Mouse (Mus musculus): ENCODE measurements around the gene Tubb2a.

Gene Tubb2a

DNA sequence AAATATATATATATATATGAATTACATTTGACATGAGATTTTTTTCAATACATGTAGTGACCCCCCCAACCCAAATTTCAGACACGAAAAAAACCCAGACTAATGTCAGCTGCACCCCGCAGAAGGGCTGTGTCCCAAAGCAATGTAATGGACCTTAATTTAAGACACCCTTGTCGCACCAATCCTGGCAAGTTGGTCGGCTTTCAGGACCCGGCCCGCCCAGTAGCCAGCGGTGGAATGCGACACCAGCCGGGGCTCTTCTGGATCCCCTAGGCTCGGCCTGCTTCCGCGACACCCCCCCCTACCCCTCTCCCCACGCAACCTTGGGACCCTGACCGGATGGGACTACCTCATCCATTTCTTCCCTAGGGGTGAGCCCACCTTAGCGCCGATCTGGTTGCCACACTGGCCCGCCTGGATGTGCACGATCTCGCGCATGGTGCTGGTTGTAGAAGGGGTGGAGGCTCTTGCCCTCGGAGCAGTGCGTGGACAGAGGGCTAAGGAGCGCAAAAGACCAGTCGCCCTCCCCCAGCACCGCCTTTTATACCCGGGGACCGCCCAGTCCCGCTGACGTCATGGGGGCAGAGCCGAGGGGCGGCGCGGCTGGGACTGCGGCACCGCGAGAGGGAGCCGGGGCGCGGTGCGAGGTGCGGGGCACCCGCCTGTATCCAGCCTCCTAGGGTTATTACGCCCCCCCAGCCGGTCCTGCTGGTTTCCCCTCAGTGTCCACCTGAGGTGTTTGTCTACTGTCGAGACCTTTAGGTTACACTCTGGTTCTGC lies at the start of gene Tubb2a:
Gene Tubb2a, minus strand, starts transcription at position 516 of the 780 bp plus-strand sequence.
- DNase-seq = peak; percentile 96

- DNase-seq = peak; percentile 53
Observed at GRCm38 (mm10) chr13:34125711-34126110, 47.9 kb upstream of the Tubb2a start.

- no peak for DNase-seq
Observed at GRCm38 (mm10) chr13:34120536-34120935, 42.7 kb upstream of the Tubb2a start.

DNA sequence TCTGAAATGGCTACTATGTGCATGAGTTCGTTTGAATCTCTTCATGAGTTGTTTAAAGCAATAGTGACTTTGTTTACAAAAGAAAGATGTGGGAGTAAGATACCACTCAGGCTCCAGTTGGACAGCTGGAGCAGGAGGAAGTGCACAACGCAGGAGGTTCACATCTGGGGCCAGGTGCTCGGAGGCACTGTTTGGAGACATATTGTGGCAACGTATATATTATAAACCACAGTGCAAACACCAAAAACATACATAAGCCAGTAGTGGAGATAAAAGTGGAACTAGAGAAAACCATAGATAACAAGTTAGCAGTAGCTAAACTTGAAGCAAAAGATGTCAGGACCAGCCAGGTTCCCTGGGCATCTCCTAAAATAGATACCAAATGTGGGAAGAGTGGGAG lies 41.6 kb upstream of the Tubb2a start:
- no peak for DNase-seq

GRCm38 (mm10) chr13:34118816-34119215 lies 41.0 kb upstream of the Tubb2a start:
- no peak for DNase-seq

GRCm38 (mm10) chr13:34116508-34116907 lies 38.7 kb upstream of the Tubb2a start:
- DNase-seq = no peak

DNA sequence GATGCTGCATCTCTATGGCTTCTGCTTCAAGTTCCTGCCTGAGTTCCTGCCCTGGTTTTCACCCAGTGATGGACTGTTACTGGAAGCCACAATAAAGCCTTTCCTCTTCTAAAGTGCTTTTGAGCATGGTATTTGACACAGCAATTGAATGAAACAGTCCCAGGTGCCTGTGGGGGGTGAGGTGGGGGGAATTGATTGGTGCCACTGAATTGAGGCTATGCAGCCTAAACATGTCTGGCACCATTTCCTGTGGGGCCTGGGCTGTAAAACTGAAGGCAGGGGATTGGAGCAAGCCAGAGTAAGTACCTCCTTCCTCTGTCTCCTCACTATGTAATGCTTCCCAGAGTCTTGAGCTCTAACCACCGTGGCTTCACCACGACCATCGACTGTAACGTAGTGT lies 36.8 kb upstream of the Tubb2a start:
- no peak for DNase-seq

- DNase-seq = no peak
Observed at GRCm38 (mm10) chr13:34113086-34113485, 35.3 kb upstream of the Tubb2a start.

DNA sequence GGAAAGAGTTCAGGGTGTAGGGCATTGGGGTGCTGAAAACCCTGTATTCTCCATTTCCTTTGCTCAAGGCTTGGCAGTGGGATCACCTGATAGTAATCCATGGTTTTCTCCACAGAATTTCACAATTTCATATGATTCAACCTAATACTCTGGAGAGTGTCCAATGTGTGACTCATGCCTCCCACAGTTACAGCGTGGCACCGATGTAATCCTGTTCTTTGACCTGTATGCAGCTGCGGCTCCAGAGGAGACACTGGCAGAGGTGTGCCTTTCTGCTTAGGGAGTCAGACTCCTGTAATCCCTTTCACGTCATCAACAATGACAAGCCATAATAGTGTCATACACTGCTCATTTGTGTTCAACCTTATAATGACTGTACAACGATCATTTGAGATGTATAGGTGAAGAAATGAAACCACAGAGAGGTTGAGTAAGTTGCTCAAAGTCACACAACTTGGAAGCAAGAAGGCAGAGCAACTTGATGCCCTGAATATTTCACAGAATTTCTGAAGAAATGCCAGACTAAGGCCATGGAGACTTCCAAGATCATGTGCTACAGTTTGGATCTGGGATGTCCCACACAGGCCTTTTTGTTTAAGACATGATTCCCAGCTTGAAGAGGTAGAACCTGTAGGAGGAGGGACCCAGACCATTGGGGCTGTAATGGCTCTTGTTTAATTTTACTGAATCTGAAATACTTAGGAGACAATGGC lies 34.7 kb upstream of the Tubb2a start:
- no peak for DNase-seq

- DNase-seq = no peak
Observed at GRCm38 (mm10) chr13:34111878-34112277, 34.1 kb upstream of the Tubb2a start.

GRCm38 (mm10) chr13:34111019-34111418 lies 33.2 kb upstream of the Tubb2a start:
- DNase-seq = peak; percentile 63

DNA sequence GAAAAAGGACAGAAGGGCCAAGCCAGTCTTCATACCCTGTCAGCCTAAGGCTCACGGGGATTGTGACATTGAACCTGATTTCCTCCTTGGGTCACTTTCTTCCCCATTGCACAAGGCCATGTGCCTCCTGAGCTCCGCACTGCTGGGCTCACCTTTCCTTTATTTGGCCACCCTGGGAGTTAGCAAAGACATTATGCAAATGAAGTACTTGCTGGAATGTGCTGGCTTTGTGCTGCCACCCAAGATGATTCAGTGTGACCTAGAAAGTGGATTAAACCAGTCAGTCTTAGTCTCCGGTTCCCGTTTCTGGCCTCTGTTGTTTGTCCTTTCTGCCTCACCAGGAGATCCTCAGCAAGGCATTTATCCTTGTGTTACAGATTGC lies 31.9 kb upstream of the Tubb2a start:
- peak; percentile 43 for DNase-seq

GRCm38 (mm10) chr13:34109035-34109676 lies 31.3 kb upstream of the Tubb2a start:
- DNase-seq = no peak

- DNase-seq = no peak
Observed at GRCm38 (mm10) chr13:34106999-34107398, 29.2 kb upstream of the Tubb2a start.

DNA sequence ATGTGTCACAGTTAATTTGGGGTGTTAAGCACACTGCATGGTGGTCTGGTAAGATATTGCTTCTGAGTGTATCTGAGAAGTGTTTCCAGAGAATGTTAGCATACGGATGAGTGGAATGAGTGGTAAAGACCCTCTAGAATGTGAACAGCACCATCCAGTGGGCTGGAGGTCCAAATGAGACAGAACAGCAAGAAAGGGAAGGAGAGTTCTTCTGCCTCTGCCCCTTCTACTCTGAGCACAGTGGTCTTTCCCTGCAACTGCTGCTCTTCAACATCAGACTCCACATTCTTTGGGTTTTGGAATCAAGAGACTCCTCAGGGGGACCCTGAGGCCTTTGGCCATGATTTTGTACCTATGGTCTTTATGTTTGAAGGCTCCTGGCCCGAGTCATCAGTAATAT lies 28.4 kb upstream of the Tubb2a start:
- no peak for DNase-seq

DNA sequence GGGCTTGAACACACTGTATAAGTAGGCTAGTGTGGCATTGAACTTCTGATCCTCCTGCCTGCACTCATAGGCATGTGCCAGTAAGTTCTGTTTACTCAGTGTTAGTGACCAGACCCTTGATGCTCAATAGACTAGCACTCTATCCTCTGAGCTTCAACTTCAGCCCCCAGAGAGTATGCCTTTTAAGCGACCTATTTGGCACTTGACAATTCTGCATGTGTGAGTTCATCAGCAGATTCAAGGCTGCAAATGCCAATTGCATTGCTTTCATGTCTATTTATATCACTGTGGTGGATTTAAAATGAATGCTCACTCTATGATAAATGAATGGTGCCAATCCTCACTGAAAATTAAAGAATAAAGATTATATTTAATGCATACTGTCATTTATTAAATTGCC lies 27.6 kb upstream of the Tubb2a start:
- no peak for DNase-seq

- no peak for DNase-seq
Observed at GRCm38 (mm10) chr13:34101908-34102307, 24.1 kb upstream of the Tubb2a start.

DNA sequence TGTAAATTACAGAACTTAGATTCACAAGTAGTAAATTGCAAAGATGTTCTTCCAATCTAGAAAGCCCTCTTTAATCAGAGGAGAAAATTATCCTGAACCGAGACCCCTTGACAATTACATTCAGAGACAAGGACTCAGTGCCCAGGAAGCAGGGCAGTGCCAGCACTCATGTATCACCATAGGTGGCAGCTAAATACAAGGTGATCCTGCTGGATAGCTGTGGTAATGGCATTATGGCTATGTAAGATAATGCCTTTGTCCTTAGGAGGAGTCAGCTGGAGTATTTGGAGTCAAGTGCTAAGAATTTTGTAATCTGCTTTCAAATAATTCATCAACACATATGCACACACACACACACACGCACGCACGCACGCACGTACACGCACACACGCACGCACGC lies 23.4 kb upstream of the Tubb2a start:
- no peak for DNase-seq

- DNase-seq = no peak
Observed at GRCm38 (mm10) chr13:34100733-34101132, 22.9 kb upstream of the Tubb2a start.

GRCm38 (mm10) chr13:34097086-34097485 lies 19.3 kb upstream of the Tubb2a start:
- no peak for DNase-seq

- DNase-seq = peak; percentile 26
Observed at GRCm38 (mm10) chr13:34096455-34096854, 18.6 kb upstream of the Tubb2a start.

GRCm38 (mm10) chr13:34095542-34096435 lies 18.0 kb upstream of the Tubb2a start:
- DNase-seq = no peak

DNA sequence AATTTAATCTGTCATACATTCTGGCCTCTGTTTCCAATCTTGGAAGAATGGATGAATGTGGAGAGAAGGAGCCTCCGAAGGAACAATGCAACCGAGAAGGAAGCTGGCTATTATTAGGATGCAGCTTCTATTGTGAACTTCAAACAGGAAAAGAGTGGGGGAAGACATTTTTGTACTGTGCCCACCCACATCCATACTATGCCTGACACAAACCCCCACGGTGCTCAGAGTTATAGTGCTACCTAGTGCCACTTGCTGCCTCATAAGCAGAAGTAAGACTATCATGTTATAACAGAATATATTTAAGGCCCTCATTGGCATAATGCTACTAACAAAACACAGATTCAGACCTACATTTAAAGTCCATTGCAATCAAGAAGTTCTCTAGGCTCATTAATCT lies 11.6 kb upstream of the Tubb2a start:
- DNase-seq = no peak

All from kidney, postnatal 10 days (tissue).